Mouse (Mus musculus): ENCODE results near the gene Nrip1. TPM values are rescaled to one million over a fixed set of nuclear protein-coding genes. Genes with fewer than 3 reads are reported as not detected.
"Not testable (repeated sequence)": the region's sequence is repeated elsewhere in the genome, so short reads cannot be mapped to it uniquely, and the experiment has no call there.

Nrip1 gene
- 10 to 100 TPM; 31.6 to 41.4 TPM for polyA plus RNA-seq (2017; shearing (Covaris generic))

DNA sequence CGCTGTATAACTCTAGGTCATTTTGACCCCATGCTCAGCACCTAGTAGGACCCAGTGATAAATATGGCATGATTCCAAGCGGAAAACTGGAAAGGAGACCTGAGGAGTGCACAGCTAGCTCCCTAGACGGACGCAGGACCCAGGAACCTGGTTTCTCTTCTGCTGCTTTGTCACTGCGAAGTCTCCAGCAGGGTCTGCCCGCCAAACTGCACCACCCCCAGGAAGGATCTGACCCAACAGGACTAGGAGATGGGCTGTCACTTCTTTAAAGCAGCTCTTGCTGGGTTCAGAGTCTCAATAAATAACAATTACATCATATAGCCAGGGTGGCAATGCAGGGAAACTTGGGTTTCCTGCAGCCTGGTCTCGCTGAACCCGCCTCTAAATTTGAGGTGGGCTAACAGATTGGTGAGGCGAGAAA is at the start of gene Nrip1:
Gene Nrip1, minus strand, starts transcription at position 157 of the 421 bp plus-strand sequence.
- peak; percentile 10 for ATAC-seq

GRCm38 (mm10) chr16:76422531-76422930 is 48.9 kb upstream of the Nrip1 start:
- peak; percentile 51 for ATAC-seq

DNA sequence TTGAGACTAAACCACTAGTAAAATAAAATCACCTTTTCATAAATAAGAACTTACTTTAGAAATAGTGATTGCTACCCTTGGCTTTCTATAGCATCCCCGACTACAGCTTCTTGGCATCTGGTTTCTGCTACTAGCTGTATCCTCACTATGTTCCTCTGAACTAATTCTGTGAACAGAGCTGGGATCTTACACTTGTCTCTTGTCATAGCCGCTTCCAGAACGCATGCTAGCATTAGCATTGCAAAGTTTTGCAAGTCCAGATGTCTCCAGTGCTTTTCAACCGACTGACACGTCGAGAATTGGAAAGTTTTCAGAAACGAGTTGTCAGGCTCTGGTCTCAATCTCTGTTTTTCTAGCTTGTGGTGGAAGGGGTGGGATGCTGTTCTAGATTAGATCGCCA is 46.2 kb upstream of the Nrip1 start:
- no peak for ATAC-seq

- peak; percentile 67 for ATAC-seq
Measured at GRCm38 (mm10) chr16:76416477-76416876, 42.9 kb upstream of the Nrip1 start.

DNA sequence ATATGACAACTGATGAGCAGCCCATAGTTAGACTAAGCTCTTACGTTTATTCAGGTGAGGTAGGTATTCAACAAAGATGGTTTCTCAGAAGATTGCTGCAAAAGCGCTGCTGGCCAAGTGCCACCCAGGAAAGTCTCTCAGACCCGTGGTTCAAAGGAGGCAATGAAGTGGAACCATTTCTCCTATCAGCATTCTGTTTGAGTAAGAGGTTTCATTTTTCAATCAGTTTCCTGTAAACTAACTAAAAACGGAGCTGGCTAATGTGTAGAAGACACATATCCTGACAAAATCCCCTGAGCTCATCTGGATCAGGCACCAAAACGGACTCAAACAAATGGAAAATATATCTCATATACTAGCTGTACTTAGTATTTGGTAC is 42.4 kb upstream of the Nrip1 start:
- peak; percentile 59 for ATAC-seq

- no peak for ATAC-seq
Measured at GRCm38 (mm10) chr16:76415407-76416059, 41.9 kb upstream of the Nrip1 start.

DNA sequence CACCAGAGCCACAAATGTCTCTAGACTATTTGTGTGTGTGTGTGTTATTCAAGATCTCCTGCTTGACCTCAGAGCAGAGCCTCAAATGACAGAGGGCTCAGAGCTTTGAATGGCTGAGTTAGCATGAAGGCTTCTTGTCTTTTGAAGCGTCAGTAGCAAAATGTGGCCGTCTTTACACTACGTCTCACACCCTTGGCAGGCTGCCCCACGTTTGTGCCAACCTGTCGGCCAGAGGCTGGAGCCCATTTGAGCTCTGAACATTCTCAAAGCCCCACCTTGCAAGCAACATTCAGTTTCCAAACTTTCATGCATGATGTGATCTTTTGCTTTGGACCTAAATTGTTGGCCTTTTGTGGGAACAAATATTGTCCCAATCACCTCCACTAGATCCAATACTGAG is 40.9 kb upstream of the Nrip1 start:
- no peak for ATAC-seq

GRCm38 (mm10) chr16:76413581-76413980 is 40.0 kb upstream of the Nrip1 start:
- ATAC-seq: no peak

- no peak for ATAC-seq
Measured at GRCm38 (mm10) chr16:76409355-76409722, 35.7 kb upstream of the Nrip1 start.

GRCm38 (mm10) chr16:76408696-76409354 is 35.2 kb upstream of the Nrip1 start:
- ATAC-seq: no peak

DNA sequence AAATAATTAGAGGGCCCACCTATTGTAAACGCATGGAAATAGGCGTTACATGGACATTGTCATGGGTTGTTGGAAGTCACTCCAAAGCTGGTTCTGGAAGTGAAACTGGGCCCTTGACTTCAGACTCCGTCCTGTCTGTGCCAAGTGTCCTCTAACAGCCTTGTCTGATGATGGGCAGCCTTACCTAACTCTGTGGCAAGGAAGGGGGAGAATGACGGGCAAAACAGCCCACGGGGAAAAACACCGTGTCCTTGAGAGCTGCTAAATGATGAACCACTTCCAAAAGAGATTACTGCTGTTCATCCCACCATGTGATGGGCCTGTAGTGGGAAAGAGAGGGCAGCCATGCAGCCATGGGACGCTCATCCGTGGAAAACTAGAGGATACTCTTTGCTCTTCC is 34.6 kb upstream of the Nrip1 start:
- ATAC-seq: no peak

DNA sequence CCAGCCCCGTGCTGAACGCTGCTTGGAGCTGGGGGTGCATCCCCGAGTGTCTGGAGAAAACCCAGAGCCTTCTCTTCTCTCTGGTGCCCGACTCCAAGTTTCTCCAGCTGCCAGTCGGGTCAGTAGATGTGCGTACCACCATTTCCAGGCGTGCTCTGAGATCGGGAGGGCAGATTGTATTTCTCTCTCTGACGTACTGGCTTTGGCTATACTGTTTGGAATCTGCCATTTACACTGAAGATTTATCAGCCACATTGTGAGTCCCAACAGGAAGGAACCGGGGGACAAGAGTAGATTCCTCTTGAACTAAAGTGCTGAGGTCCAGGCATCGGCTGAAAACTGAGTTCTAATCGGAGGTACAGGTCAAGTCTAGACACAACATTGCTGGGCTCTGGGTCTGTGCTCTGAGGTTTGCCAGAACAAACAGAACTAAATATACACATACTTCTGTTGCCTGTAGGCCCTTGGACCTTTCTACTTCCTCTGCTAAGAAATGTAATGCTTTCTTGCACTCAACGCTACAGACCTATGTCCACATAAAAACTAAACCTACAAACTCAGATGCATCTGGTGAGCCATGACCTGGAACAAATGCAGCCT is 33.8 kb upstream of the Nrip1 start:
- ATAC-seq: no peak

DNA sequence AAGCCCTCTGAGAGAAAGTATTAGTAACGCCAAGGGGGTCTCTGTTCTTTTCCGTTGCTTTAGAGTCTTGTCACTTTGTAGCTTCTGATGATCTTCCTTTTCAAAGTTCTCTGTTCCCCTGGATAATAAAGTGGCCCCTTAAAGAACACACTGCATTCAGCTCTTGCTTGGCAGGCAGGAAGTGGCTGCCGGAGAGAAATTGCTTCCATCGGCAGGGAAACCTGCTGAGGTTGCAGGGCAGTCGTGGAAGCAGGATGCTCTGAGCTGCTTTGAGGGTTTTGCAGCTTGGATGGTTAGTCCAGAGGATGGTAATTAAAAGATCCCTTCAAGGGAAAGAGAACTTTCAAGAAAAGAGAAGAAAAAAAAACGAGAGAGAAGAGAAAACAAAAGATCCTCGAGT is 33.3 kb upstream of the Nrip1 start:
- ATAC-seq: no peak

- no peak for ATAC-seq
Measured at GRCm38 (mm10) chr16:76406319-76406718, 32.7 kb upstream of the Nrip1 start.

GRCm38 (mm10) chr16:76403305-76403704 is 29.7 kb upstream of the Nrip1 start:
- not testable (repeated sequence) for ATAC-seq

DNA sequence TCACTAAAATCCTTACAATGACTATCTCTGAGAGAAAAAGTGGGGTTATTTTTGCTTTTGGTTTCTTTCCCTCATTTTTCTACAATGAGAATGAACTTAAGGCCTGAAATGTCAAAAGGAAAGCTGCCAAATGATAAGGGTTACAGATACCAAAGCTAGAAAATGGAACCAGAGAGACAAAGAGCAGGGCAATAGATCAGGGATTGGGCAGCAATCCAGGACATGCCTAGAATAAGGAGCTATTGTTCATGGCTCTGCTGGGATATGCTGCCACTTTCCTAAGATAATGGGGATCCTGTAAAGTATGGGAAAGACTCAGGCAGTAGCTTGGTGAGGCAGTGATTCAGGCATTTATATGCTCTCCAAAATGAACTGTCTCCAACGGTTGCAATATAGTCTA is 22.9 kb upstream of the Nrip1 start:
- no peak for ATAC-seq

- ATAC-seq: no peak
Measured at GRCm38 (mm10) chr16:76393267-76393666, 19.6 kb upstream of the Nrip1 start.

DNA sequence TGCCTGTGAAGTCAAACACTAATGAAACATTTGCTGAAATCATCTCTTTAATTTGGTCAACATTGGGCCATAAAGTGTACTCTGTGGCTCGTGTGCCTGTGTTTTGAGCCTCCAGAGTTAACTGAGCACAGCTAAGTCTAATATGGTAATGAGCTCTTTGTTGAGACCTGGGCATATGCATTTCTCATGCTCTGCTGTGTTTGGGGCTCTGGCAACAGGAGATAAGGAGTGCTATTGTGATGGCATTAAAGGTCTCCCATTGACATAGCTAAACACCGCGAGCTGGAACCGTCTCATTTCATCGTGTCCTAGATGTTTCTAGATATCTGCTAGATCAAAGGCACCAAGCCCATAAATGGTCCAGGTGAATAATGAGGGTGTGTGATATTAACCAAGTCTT is 12.9 kb upstream of the Nrip1 start:
- no peak for ATAC-seq

DNA sequence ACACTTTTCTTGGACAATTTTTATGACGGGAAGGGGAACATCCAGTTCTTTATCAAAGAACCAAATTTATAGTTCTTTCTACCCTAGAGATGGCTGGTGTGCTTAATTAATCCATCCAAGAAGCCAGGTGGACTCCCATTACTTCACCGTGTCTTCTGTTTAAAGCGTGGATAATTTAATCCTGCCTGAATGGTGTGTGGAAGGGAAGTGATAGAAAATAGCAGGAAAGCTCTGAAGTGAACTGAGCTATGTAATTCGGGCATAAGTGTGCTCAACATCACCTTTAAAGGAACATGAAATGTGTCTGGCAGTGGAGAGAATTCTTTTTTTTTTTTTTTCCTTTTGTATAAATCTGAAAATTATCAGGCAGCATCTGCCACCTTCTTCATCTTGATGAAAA is 12.4 kb upstream of the Nrip1 start:
- ATAC-seq: no peak

DNA sequence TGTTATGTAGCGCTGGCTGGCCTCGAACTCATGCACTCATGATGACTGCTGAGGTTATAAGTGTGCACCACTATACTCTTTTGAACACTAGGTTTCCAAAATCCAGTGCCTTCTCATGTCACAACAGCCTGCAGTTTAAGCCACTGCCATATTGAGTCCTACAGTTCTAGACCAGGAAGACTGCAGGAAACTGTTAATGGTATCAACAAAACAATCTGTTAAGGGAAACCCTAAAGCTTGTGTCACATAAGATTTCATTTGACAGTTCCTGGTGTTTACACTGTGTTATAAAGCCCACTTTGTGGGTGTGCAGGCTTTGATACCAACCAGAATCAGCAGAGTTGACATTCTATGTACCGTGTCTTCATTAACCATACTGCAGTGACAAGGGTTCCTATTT is 3.6 kb upstream of the Nrip1 start:
- ATAC-seq: no peak

- ATAC-seq: no peak
Measured at GRCm38 (mm10) chr16:76376661-76377060, 3.0 kb upstream of the Nrip1 start.

- ATAC-seq: peak; percentile 80
Measured at GRCm38 (mm10) chr16:76372941-76373561, 576 bp downstream of the Nrip1 start.

GRCm38 (mm10) chr16:76372045-76372940 is 1.3 kb downstream of the Nrip1 start:
- ATAC-seq: peak; percentile 8

Measured in activated CD4-positive, CD25-positive, alpha-beta regulatory T cell, adult 4 months (primary cell).